Mouse (Mus musculus): ENCODE results near the gene Gspt1.

Gene Gspt1

GRCm38 (mm10) chr16:11203600-11204390 lies 50.3 kb downstream of the Gspt1 start:
- no peak for DNase-seq (ENCODE audit: extremely low read depth, low read depth, low spot score)

- DNase-seq (ENCODE audit: extremely low read depth, low read depth, low spot score) = peak; percentile 56
These were observed 51.3 kb downstream of the Gspt1 start, which contains the start of gene Rsl1d1 for GRCm38 (mm10) chr16:11202571-11203554. Gene Rsl1d1, minus strand, starts transcription at chr16:11203331.

- DNase-seq (ENCODE audit: extremely low read depth, low read depth, low spot score) = no peak
These were observed 52.3 kb downstream of the Gspt1 start for GRCm38 (mm10) chr16:11201740-11202394.

GRCm38 (mm10) chr16:11200247-11200646 lies 53.9 kb downstream of the Gspt1 start:
- DNase-seq (ENCODE audit: extremely low read depth, low read depth, low spot score) = no peak

- DNase-seq (ENCODE audit: extremely low read depth, low read depth, low spot score) = no peak
These were observed 55.7 kb downstream of the Gspt1 start for GRCm38 (mm10) chr16:11198467-11198866.

GRCm38 (mm10) chr16:11197052-11197451 lies 57.1 kb downstream of the Gspt1 start:
- no peak for DNase-seq (ENCODE audit: extremely low read depth, low read depth, low spot score)

- DNase-seq (ENCODE audit: extremely low read depth, low read depth, low spot score) = no peak
These were observed 60.9 kb downstream of the Gspt1 start for GRCm38 (mm10) chr16:11193231-11193630.

GRCm38 (mm10) chr16:11190150-11190549 lies 64.0 kb downstream of the Gspt1 start:
- DNase-seq (ENCODE audit: extremely low read depth, low read depth, low spot score) = no peak

- DNase-seq (ENCODE audit: extremely low read depth, low read depth, low spot score) = no peak
These were observed 76.7 kb downstream of the Gspt1 start for GRCm38 (mm10) chr16:11177404-11177803.

GRCm38 (mm10) chr16:11176884-11177244 lies 77.3 kb downstream of the Gspt1 start:
- no peak for DNase-seq (ENCODE audit: extremely low read depth, low read depth, low spot score)

GRCm38 (mm10) chr16:11176208-11176883 lies 77.8 kb downstream of the Gspt1 start, which contains the start of gene Zc3h7a:
Gene Zc3h7a, minus strand, starts transcription at chr16:11176393.
- DNase-seq (ENCODE audit: extremely low read depth, low read depth, low spot score) = no peak

GRCm38 (mm10) chr16:11175489-11176207 lies 78.5 kb downstream of the Gspt1 start:
- no peak for DNase-seq (ENCODE audit: extremely low read depth, low read depth, low spot score)

- DNase-seq (ENCODE audit: extremely low read depth, low read depth, low spot score) = no peak
These were observed 79.0 kb downstream of the Gspt1 start for GRCm38 (mm10) chr16:11175100-11175488.

GRCm38 (mm10) chr16:11174671-11175081 lies 79.4 kb downstream of the Gspt1 start:
- DNase-seq (ENCODE audit: extremely low read depth, low read depth, low spot score) = no peak

GRCm38 (mm10) chr16:11171679-11172078 lies 82.4 kb downstream of the Gspt1 start:
- DNase-seq (ENCODE audit: extremely low read depth, low read depth, low spot score) = no peak

Data from fat pad, adult 2 months (tissue).